Mouse (Mus musculus) megakaryocyte progenitor cell, adult 5-6 weeks (primary cell): Measurements from ENCODE around the gene Sema3c. TPM values are rescaled to one million over a fixed set of nuclear protein-coding genes. Genes with fewer than 3 reads are reported as not detected.
A peak's percentile ranks its signal among the peaks of the same experiment; 100 is the strongest.
"Not testable (repeated sequence)": the region's sequence is repeated elsewhere in the genome, so short reads cannot be mapped to it uniquely, and the experiment has no call there.

Source experiments
- ATAC-seq: replicated peaks from 2 replicates; pipeline ENCODE4 v1.8.0; 2016; ENCODE audit warnings: mild to moderate bottlenecking, moderate TSS enrichment, inconsistent platforms; ENCODE audit not compliant: poor library complexity
- total RNA-seq, 2 experiments: library from RNA; stranded (forward) in 1 of 2; stranded (reverse) in 1 of 2; fragments of 157-497, 149-512 nt in 1 of 2; fragments of 200-1000 nt in 1 of 2; gene quantifications; 2 replicates each; pipeline versions ENCODE4 v1.2.3 to v1.2.4; 2015 to 2017

Sema3c gene
- total RNA-seq (2015) (0.25 TPM in 1 of 2 replicates, not detected in the other), total RNA-seq (2017) (0.21 TPM in 1 of 2 replicates, not detected in the other)

DNA sequence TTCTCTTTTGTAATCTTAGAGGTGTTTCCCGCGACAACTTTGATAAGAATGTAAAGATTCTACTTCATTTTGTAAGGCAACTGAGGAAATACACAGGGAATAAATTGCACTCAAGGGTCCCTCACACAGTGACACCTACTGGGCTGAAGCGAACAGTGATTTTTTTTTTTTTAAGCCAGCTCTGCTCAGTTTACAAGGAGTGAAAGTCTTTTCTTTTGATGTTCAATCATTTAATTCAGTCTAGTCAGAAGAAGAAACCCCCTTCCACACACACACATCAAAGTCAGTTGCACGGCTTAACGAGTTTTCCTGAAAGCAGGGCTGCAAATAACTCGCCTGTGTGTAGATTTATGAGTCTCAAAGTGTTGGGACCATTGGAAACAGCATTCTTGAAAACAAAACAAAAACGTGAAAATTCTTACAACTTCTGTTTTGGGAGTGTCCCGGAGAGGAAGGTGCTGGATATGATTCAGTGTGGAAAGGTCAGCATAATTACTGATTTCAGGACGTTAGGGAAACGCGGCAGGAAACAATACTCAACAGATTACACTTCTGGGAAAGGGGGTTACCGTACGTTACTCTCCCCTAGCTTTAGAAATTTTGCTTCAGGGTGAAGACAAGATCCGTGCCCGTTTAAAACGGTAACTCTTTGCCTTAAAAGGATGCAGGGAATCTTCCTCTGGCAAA, at the start of gene Sema3c:
TSS of gene Sema3c (plus strand) at position 588 of the 687 bp plus-strand sequence.
- ATAC-seq: peak; percentile 60

DNA sequence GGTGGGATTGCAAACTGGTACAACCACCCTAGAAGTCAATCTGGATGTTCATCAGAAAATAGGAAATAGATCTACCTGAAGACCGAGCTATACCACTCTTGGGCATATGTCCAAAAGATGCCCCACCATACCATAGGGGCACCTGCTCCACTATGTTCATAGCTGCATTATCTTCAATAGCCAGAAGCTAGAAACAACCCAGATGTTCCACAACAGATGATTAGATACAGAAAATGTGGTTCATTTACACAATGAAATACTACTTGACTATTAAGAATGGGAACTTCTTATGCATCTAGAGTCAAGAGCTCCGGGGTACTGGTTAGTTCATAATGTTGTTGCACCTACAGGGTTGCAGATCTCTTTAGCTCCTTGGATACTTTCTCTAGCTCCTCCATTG, 42.9 kb upstream of the Sema3c start:
- ATAC-seq: not testable (repeated sequence)

DNA sequence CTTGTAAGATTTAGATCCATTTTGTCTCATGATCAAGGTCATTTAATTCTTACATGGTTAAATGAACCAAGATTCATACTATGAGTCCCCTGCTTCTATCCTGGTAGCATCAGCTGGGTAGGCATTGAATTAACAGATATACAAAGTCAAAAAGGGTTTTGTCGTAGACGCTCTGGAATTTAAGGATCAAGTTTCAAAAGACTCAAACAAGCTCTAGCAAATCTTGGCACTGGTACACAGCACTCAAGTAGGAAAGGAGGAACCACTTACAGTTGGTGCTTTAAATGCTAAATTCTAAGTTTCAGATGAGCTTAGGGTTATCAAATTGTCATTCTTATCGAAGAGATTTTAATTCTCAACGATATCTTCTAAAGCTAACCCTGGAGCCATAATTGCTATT, 30.9 kb upstream of the Sema3c start:
- ATAC-seq: no peak

DNA sequence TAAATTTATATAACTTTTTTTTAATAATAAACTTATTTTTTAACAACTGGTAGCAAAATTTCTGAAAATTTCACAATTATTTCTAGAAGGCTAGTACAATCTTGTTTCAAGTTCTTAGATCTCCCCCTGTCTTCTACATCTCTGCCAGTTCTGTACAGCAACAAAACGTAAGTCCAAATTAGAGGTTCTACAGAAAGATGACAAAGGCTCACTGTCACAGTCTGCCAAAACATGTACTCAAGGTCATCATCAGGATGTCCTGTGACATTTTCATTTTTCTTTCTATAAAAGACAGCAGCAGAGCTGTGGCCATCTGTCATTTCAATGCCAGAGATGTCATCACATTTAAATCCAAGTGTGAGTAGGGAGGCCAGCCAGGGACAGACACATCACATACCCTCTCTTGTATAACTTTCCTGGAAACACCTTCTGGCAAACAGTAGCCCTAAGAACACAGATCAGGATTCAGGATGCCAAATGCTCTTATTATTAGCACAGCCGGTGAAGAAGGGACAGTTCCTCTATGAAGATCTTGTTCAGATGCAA, 29.1 kb upstream of the Sema3c start:
- no peak for ATAC-seq

DNA sequence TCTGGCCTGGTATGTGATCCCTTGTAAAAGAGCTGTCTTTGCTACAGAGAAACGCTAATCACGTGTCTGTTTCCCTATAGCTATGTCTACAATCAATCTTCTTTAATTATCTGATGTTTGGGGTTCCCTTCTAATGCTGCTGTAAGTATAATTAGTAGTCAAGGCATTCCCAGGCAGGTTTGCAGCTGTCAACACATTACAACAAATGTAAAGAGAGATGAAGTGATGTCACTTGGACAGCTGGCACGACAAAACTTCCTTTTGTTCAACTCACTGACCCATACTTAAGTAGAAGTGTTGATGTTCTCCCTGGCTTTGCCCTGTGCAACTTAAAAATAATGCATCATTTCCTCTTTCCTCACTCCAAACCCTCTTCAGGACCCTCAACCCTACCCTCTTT, 22.4 kb upstream of the Sema3c start:
- ATAC-seq: no peak

DNA sequence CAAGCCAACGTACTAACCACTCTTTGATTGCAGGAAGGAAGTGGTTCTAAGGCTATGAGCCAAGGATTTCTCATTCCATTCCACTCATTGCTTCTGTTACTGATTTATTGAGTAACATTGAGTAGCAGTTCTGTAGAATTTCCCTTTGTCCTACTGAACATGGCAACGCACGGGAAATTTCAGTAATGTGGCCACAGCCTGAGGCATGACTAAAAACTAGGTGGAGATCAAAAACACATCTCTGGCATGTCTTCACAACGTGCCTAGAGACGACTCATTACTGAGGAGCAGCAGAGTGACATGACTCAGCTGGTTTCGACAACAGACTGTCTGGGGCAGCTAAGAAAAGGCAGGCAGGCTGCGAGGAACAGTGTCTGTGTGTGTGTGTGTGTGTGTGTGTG, 18.0 kb upstream of the Sema3c start:
- ATAC-seq: peak; percentile 89

DNA sequence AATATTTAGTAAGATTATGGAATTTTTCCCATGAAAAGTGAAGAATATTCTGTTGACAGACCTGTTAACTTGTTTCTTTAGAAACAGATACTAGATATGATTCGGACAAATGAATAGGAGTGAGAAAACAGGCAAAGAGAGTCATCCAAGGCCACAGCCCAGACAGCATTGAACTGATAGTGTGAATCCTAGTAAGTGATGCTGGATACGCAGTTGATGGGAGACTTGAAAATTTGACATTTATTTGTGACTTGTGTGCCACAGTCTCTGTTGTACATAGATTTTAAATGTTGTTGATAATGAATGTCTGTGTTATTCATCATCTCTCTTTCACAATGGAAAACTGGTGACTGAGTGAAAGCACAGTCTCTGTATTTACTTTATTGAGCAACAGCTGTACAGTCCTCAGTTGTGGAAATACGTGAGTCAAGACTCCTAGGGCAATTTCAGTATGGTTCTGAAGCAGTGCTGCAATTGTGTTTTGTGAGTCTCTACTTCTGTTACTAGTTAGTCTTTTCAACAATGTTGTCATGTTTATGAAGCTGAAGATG, 17.3 kb upstream of the Sema3c start:
- ATAC-seq: peak; percentile 41

DNA sequence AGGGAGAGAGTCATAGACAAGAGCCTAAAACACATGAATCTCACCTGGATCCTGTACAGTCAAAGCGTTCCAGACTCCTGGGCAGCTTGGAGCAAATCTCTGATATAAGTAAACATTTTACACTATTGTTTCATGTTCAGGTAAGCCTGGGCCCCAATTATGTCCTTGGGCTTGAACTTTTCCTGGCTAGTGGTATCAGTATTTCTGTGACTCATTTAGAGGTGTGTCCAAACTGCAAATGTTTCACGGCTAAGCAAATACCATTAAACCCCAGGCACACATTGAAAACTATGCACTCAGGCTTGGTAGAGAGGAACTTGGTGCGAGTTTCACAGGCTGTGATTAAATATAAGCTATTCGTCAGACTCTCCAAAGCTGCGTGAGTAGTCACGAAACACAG, 2.5 kb upstream of the Sema3c start:
- no peak for ATAC-seq

DNA sequence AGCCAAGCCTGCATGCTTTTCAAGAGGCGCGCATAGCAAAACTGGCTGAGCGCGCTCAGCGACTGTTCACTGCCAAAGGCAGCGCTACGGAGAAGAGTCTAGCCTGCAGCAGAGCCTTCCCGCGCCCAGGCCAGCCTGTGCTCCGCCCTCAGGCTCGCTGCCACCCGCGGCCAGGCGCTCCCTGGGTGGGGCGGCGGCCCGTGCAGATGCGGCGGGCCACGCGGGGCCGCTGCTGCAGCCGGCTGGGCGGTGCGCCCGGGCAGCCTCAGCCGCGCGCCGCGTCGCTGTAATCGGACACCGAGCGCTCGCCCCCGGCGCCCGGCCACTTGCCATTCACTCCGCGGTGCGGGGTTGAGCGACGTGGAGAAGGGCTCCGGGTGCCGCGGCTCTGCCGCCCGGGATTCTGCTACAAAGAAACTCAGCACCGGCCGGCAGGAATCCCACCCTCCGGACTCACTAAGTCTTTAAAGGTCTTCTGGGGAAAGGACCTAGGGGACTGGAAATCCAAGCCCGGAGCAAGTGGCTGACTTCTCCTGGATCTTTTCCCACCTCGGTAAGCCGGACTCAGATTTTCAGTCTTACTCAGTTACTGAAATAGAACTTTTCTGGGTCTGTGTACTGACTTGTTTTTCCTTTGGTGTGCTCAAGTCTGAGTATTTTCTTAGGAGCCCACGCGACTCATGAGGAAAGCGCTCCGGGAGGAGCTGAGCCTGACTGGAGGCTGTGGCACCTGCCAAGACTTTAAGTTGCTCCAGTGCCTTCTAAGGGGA, 517 bp downstream of the Sema3c start:
- ATAC-seq: peak; percentile 85

DNA sequence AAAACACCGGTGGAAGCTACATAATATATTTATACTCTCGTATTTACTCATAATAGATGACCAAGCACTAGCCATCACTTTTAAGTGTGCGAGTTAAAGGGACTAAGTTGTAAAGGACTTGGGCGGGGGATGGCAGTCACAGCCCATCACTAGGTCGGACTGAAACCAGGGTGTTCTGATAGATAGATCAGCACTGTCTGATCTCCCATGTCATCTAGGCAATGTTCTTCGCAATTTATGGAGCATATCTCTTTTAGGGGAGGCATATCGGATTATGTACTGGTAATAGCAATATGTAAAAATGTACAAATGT, 1.1 kb downstream of the Sema3c start:
- no peak for ATAC-seq

DNA sequence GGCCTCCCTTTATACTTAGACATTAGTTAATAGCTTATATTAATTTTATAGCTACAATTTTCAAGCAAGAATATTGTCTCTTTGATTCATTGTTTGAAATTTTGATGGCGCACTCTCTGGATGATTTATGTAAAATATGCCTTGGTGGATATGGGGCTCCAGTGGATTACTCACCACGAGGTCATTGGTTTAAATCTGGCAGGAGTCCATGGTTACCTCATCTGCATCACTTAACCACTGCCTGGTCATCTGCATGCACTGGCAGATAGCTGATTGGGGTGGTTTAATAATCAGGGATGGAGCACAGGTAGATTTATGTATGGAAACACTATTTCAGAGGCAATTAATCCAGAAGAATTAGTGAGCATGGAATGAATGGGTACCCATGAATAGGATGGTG, 2.0 kb downstream of the Sema3c start:
- no peak for ATAC-seq

DNA sequence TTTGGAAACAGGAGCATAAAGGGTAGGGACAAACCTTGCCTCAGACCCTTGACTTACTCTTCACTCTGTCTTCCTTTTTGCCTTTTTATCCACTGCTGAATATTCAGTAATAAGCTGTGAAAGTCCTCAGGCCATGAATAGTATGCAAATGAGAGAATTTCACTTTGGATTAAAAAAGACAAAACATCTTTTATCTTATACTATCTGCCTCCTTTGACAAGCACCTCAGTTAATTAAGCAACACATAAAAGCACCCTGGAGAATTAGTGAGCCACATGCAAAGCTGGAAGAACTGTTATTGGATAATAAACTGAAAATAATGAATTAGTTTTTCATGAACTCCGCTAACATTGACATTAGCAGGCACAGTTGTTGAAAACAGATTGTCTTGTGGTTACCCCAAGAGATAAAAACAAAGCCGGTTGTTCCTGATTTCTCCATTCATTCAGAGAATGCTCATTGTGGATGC, 8.0 kb downstream of the Sema3c start:
- ATAC-seq: no peak

DNA sequence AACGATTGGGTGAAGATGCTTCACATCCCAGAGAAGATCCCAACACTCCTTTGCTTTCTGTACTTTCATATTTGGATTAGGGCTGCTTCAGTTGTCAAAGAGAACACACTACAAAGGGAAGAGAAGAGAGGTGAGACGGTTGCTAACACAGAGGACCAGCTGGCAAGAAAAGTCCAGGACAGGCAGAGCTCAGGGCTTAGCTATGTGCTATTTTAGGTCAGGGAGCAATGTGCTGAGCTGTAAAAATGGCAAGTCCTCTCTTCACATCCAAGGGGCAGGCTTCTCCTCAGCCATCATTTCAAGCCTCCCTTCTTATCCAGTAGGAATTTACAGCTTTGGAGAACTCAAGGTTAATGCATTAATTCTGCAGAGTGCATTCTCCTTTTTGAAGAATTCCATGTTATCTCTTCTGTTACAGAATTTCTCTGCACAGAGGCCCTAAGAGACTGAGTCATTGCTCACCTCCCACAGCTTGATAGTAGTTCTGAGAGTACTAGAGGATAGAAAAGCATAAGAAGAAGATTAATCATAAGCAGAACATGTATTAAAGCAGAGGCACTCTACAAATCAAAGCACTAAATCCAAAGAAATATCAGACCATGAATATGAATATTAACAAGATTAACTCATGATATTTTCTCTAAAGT, 10.3 kb downstream of the Sema3c start:
- ATAC-seq: no peak

DNA sequence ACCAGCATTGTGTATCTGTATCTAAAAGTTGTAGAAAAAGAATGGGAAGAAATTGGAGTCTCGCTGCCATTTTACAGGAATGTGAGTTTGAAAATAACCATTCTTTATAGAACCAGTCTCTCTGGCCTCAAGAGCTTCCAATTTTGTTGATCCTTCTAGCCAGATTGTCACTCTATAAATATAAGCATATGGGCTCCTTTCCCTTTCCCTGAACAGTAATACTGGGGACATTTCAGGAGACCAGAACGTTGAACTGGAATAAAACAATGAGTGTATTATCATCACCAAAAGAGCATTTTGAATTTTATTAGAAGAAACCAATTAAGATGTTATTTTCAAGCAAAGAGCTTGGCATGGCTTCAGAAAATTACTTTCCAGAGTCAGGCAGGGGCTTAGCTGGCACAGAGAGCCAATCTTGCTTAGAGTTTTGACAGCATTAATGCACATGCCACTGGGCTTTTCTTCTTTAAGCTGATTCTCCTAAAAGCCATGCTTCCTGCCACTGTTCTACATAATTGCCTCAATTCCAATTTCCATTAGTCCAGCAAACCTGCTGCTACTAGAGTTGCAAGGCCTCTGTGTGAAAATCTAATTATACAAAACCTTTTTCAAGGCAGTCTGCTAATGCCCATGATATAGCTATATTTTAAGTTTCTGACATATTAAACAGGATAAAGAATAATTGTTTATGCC, 12.6 kb downstream of the Sema3c start:
- ATAC-seq: no peak

DNA sequence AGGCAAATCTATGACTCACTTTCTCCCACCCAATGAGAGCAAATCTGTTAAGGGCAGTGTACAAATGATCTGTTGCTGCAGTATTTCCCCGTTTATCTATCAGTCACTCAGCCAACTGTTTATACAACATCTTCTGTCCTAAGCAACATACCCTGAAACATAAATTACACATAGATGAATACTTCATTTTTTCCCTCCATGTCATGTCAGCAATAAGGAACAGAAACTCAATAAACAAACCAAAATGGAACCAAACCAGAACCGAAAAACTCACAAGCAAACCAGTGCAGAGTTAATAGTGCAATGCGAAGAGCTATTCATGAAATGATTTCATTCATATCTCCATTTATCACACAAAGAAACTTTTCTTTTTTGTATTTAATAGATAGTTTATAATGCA, 17.8 kb downstream of the Sema3c start:
- ATAC-seq: no peak

DNA sequence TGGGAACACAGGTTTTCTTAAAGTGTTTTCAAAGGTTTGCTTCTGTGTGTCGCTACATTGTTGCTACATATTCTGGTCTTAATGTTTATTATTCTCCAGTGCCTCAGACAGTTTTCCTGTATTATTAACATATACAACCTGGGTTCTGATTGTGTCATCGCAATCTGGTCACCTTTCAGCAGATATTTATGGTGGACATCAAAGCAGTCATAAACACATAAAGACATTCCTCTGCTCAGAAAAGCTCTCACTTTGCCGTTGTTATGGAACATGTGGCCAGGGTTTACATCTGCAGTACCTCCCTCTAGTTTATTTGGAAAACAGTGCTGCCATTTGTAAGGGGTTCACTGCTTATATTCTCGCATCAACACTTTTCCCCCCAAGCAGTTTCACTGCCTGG, 27.6 kb downstream of the Sema3c start:
- no peak for ATAC-seq

DNA sequence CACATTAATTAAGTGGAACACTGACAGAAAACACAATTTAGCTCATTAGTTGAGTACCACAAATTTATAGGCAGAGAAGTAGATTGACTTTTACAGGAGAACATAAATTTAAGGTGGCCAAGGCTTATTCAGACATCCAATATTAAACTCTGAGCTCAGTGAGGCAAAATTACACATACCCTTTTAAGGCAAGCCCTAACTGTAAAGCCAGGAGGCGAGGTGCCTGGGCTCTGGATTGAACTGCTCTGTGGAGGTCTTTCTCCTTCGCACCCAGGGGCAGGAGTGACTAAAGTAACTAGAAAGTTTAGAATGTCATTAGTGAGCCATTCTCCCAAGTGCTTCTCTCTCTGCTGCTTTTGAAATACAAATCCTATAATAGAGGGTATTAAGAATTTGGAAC, 46.5 kb downstream of the Sema3c start:
- ATAC-seq: no peak

DNA sequence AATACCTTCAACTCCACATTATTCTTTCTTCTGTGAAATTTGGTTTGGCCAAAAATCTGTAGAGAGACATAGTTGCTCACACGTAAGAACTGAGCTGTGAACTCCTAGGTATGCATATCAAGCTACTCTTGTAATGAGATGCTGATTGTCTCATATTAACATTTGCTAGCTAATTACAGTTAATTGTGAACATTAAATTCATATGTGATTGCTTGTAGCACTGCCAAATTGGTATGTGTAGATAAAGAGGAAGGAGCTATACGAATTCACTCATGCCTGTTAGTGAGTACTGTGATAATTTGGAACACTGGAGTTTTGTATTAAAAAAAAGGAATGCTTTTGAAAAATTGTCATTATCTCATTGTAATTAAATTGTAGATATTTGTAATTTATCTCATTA, 48.5 kb downstream of the Sema3c start:
- ATAC-seq: no peak

DNA sequence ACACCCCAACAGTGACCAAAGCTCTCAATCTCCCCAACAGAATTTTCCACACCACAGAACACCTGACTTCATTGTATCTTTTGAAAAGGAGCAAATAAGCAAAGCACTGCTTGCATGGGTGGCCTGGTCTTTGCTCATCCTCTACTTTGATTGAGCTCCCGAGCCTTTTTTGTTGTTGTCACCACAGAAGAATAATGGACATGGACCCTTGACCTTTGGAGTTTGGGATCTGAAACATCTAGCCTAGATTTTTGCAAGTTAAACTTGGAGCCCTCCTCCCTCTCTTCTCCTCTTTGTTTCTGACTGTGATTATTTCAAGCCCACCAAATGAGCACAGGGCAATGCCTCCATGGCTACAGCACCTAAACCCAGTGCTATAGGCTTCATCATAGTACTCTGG, 54.5 kb downstream of the Sema3c start:
- no peak for ATAC-seq

DNA sequence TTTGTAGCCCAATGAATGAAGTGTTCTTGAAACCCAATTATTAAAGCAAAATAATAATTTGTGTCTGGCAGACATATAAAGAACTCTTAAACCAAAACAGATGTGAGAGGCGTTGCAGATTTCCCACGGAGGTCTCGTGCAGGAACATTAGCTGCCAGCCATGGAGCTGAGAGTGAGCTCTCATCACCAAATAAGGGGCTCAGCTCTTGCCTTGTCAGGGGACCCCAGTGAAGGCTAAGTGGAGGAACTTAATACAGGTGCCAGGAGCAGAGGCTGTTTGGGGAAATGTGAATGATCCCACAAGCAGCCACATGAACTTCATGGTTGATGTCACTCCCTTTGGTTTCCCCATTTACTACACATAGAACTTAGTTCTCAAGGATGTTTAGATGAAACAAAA, 55.5 kb downstream of the Sema3c start:
- ATAC-seq: no peak

DNA sequence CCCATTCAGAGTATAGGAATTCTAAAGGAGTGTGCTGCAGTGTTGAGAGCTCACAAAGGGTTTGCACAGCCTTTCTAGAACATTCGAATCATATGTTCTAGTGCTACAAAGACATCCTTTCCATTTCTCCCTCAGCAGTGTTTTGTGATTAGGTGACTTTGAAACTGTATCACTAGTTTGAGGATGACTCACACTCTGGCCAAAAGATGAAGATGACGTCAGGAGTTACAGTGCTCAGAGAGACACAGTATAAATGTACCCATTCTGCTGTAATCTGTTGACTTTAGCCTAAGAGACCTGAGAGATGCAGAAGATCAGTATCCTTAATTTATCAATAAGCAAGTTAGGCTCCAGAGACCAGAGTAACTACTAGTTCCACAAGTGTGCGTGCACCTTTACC, 65.4 kb downstream of the Sema3c start:
- ATAC-seq: no peak
